Mouse (Mus musculus) adrenal gland, adult 18-20 months (tissue): ENCODE results near the gene U2af1l4. TPM values are rescaled to one million over a fixed set of nuclear protein-coding genes. Genes with fewer than 3 reads are reported as not detected.

ENCODE experiments used
- DNase-seq, 2 experiments: peaks; one replicate each; pipeline ENCODE4 v3.0.0; 2021 to 2022; ENCODE audit warnings: low spot score in 2 of 2
- total RNA-seq, 2 experiments: library from RNA; stranded (reverse); gene quantifications; 1 replicate in 1 of 2; 2 replicates in 1 of 2; pipeline ENCODE4 v1.2.3; 2021

Gene U2af1l4
- total RNA-seq, 2 experiments from 2014 or later: 67.1 to 67.4 TPM

DNA sequence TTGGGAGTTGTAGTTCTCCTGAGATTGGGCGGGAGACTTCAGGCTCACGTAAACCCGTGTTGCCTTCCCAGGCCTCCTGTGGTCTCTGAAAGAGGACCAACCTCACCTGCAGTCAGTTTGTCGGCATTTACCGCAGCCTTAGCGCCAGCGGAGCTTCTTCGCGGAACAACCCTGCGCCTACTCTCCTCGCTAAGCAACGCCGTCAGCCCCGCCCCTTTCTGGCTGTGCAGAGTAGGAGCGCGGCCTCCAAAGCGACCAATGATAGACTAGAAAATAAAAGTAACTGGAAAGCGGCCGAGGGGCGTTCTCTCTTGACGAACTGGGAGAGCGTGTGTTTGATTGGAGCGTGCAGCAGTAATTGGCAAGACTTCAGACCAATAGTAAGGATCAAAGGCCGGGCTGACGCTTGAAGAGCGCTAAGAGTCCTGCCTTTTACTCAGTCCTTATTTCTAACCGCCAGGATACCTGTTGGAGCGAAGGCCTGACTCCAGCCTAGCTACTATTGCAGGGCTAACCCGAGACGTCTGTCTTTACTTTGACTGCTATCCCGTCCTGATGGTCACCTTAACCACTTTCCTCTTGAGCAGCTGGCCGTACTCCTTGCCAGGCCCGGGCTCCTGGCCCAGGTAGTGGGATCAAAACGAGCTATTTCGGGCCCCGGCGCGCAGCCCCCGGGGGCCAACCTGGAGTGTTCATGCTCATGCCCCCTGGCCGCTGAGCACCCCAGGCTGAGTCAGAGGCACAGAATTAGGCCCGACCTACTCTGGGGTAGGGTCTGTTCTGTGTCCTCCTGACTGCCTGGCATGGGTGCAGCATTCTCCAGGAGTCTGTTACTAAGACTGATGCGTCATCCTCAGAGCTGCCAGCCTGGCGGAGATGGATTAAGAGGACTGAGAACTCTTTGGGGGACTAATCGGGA is 10.7 kb upstream of the U2af1l4 start, which contains the start of the genes Hspb6 and Proser3:
TSS of gene Hspb6 (plus strand) at position 77 of the 919 bp plus-strand sequence.
TSS of gene Proser3 (minus strand) at position 198 of the 919 bp plus-strand sequence.
- peak; percentile 86 to 87 for DNase-seq

DNA sequence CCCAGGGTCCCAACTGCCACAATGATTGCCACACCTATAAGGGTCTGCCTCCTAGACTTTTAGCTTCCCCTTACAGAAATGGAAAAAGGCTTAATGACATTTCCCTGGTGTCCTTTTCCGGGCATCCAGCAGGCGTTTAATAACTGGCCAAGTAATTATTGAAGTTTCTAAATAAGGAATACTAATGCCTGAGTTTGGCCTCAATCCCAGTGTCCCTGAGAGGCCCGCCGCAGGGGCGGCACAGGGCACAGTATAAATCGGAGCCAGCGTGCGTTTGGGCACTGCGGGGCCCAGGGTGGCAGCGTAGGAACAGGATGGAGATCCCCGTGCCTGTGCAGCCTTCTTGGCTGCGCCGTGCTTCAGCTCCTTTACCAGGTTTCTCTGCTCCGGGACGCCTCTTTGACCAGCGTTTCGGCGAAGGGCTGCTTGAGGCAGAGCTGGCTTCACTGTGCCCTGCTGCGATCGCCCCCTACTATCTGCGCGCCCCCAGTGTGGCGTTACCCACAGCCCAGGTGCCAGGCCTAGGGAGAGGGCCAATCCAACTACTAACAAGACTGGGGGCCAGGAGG is 10.0 kb upstream of the U2af1l4 start:
- DNase-seq: peak; percentile 67 to 70

DNA sequence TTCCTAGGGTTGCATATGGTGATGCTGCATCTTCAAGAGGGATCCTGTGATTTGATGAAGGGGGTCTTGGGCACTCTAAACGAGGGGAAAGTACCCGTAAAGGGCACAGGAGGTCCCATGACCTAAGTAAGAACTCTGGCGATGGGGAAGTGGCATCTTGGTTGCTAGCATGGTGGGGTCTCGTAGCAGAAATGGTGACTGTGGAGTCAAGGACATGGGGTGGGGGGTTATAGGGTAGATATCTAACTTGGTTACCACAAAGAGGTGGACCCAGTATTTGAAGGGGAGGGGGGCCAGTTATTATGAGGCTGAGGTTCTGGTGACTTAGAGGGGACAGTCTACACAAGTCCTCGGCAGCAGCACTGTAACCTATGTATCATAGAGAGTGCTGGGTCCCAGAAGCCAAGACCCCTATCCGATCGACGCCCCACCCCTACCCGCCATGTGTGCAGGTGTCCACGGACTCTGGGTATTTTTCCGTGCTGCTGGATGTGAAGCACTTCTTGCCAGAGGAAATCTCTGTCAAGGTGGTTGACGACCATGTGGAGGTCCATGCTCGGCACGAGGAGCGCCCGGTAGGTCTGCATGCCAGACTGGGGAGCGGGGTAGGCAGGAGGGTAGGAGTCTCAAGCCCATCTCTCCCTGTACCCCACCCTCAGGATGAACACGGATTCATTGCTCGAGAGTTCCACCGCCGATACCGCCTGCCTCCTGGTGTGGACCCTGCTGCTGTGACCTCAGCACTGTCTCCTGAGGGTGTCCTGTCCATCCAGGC is 9.1 kb upstream of the U2af1l4 start:
- no peak for DNase-seq

DNA sequence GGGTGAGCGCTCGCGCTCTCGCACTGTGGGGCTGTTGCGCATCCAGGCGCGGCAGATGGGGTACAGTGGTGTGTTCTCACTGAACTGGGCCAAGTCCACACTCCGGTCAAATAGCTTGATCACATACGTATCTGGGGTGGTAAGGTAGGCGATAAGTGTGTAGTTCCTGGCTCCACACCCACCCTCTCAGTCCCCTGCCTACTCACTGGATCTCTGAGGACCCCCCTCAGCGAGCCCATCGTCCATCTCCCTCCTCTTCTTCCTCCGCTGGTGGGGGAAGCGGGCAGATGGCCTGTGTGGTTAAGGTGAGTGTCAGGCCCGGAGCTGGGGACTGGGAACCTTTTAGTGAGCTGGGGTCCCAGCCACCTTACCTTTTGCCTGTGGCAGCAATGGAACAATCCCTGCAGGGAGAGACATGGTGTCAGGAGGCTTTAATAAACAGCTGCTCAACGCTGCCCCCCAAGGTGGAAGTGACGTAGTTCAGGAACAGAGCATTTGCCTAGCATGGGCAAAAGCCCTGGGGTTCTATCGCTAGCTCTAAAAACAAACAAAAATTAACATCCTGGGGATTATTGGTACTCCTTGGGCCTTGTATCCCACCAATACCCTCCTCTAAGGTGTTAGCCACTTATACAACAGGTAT is 6.1 kb upstream of the U2af1l4 start:
- DNase-seq: no peak

DNA sequence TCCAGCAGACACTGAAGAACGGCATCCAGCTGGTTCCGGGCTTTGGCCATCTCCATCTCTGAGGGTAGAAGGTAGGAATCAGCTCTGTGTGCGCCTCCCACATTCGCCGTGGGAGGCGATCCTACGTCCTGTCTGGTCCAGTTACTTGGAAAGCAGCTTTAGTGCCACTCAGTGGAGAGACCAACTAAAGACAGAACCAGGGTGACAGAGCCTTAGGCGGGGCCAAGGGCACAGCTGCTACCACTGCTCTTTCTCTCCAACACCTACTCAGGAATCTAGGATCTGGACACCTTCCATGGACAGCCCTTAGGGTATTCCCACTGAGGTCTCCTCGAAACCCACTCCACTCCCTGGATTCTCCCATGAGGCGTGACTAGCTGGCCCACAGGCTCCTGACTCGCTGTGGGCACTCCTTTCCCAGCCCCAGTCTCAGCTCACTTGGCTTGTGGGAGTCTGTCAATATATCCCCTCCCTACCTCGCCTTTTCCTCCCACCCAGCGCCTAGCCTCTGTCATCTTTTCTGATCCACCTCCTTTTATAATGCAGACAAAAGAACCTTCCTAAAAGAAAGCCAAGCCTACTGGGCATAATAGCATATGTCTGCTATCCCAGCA is 5.1 kb upstream of the U2af1l4 start:
- no peak for DNase-seq

DNA sequence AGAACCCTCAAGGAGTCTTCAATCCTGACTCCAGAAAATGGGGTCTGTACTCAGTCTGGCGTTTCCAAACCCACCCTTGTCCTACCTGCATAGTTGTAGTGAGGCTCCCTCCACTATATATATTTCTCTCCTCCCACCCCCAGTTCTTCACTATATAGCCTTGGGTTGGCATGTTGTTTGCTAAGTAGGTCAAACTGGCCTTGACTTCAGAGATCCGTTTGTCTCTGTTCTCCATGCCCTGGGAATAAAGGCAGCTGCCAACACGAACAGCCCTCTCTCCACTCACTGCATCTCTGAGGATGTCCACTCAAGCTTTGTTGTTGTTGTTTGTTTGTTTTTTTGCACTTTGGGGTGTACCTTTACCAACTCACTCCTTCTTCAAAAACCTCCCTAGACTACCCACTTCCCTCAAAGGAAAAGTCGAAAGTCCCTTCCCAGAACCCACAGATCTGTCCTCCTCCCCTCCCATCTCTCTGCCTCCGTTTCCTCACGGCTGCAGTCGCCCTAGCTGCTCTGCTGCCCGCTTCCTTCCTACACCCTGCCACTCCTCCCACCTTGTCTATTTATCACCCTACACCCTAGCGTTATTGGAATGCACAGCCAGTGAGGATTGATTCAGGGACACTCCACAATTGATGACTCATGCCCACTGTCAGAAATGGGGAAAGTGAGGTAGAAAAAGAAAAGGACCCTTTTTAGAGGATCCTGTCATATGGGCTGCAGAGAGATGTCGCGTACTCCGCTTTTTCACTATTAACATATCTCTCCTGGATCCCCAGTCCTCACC is 4.3 kb upstream of the U2af1l4 start:
- DNase-seq: no peak

DNA sequence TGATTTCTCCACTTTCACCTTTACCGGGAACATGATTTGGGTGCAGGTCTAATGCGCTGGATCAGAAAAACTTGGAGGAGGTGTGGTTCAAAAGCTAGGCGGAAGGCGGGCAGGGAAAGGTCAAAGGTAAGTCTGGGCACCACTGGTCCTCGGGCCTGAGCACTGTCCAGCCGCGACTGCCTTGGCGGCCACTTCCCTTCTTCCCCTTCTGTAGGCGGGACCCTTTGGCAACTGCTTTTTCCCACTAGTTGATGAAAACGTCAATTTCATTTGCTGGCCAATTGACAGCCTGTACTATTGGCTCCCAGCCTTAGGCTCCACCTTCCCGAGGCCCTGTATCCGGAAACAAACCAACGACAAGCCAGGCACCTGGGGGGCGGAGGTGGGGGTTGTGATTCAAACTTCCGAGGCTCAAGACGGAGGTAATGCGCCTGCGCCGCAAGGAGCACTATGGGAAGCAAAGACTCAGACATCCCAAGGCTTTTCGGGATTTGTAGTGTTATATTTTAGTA is 3.6 kb upstream of the U2af1l4 start, which contains the start of gene Lin37:
TSS of gene Lin37 (minus strand) at position 396 of the 512 bp plus-strand sequence.
- DNase-seq: peak; percentile 79 to 84

DNA sequence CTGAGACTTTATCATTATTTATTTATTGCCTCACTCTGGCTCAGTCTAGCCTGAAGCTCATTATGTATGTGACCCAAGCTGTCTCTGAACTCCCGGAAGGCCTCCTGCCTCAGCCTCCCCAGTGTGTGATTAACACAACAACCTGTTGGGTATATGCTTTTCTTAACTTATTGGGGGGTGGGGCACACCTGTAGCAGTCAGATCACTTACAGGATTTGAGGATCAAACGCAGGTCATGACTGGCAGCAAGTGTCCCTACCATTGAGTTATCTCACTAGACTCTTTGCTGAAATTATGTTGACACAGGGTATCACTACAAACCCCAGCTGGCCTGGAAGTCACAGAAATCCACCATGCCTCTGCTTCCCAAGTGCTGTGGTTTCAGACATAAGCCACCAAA is 2.8 kb upstream of the U2af1l4 start:
- no peak for DNase-seq

DNA sequence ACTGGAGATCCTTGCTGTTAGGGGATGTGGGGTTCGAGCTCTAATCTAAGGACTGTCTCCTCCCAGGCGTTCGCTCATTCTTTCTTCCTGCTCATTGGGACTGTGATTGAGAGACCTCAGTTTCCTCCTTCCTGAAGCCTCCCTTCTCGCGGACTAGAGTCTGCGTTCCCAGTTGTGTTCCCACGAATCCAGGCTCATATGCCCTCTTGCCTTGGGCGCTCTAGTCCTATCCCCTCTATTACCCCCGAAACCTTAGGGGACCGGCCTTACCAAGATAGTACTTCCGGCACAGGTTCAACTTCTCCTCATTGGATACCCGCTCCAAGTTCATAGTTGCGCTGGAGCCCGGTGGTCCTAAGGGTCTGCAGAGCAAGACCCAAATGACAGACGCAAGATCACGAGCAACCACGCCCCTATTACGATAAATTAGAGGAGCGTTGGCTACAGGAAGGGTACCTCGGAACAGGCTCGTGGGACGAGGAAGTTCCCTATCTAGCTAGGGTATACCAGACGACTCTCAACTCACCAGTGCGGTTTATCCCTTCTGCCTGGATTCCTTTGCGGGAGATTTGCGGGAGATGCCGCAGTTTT is 480 bp upstream of the U2af1l4 start:
- peak in 1 of 2 experiments; percentile 42 for DNase-seq

DNA sequence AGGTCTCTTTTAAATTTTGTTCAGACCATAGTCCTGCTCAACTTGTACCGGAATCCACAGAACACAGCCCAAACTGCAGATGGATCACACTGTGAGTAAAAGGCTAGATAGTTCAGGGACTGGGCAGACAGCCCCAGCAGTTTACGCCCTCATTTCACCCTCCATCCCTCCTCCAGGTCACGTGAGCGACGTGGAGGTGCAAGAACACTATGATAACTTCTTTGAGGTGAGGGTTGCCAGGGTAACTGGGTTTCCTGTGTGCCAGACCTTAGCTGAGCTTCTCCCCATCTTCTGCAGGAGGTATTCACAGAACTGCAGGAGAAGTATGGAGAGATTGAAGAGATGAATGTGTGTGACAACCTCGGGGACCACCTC is 792 bp downstream of the U2af1l4 start:
- DNase-seq: no peak

DNA sequence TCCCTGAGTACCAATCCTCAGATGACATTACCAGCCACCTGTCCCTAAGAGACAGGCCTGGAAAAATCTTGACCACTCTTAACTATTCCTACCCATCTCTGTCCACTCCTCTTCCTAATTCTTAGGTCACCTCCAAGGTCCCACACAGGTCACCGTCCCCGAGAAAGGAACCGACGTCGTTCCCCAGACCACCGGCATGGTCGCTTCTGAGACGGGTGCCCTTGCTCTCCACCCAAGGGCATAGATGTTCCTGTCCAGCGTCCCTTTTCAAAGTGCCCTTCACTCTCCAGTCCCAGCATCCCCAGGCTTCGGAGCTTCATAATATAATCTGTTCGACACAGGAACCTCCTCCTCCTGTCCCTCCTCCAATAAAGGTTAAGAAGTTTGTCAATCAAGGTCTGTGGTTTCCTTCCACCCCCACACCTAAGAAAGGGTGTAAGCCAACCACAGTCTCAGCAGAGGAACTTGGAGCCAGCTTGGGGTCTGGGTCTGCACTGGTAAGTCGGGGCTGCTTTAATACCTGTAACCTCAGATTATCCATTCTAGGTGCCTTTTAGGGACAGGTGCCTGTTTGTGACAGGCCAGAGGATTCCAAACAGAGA is 2.0 kb downstream of the U2af1l4 start, which contains the start of gene Igflr1:
TSS of gene Igflr1 (plus strand) at position 458 of the 602 bp plus-strand sequence.
- DNase-seq: no peak

DNA sequence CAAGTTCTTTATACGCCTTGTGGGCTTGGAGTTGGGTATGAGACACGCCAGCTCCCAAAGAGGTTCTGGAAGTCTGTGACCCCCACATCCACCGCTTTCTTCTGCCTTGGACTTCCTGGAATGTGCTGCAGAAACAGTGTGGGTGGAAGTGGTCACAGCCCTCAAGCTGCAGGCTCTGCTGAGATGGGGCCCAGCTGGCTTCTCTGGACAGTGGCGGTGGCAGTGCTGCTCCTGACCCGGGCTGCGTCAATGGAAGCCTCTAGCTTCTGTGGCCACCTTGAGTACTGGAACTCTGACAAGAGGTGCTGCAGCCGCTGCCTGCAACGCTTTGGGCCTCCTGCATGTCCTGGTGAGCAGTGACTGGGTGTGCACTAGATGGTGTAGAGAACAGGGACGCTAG is 2.9 kb downstream of the U2af1l4 start:
- no peak for DNase-seq

DNA sequence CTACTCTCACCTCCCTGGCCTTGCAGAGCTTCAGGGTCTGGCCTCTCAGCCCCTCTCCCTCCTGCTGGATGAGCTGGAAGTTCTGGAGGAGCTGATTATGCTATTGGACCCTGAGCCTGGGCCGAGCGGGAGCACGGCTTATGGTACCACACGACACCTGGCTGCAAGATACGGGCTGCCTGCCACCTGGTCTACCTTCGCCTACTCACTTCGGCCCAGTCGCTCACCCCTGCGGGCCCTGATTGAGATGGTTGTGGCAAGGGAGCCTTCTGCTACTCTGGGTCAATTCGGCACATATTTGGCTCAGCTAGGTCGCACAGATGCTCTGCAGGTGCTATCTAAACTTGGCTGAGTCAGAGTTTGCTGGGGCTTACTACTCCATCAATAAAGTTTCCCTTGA is 4.5 kb downstream of the U2af1l4 start:
- DNase-seq: no peak

DNA sequence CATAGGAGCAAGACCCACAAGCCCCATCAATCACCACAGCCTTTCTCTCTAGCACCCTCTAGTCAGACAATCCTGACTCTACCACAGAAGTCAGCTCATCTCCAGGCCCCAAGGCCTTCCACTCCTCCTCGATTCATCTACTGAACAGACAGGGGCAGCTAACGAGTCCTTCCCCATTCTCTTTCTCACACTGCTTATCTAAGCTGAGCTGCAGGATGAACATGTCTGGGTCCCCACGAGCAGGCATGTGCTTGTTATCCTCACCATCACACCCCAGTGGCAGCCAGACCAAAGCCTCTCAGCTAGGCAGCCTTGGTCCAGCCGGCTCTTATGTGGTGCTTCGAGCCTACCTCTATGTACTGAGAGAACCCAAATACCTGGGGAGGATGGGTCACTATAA is 9.3 kb downstream of the U2af1l4 start:
- no peak for DNase-seq

DNA sequence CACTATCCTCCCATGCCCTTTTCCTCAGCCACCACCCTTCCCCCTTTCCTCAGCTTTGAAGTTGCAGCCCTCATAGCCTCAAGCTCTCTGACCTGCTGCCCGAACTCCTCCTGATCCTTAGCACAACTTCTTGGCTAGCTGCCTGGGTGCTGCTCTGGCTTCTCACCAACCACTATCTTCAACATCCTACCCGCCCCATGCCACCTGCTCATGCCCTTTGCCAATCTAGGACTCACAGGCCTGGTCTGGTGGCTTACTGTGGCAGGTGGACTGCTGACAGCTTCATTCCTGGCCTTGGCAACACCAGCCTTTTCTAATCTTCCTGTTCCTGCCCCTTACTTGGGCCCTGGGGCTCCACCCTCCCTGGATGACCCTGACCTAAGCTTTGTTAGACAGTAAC is 9.9 kb downstream of the U2af1l4 start:
- DNase-seq: peak in 1 of 2 experiments; percentile 28

DNA sequence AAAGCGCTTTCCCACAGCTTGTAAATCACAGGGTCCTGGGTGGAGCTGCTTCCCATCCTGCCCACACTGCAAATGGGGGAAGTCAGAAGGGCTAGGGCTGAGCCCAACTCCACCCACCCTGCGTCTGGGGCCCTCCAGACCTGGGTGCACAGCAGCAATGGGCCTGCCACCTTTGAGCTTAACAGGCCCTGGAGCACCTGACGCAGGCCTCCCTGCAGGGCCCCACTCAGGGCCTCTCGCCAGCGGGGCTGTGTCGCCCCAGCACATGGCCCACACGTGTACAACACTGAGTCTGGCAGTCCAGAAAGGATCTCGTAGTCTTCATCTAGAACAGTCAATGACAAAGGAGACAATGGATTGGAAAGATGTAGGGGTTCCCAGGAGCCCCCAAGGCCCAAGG is 16.8 kb downstream of the U2af1l4 start:
- no peak for DNase-seq

DNA sequence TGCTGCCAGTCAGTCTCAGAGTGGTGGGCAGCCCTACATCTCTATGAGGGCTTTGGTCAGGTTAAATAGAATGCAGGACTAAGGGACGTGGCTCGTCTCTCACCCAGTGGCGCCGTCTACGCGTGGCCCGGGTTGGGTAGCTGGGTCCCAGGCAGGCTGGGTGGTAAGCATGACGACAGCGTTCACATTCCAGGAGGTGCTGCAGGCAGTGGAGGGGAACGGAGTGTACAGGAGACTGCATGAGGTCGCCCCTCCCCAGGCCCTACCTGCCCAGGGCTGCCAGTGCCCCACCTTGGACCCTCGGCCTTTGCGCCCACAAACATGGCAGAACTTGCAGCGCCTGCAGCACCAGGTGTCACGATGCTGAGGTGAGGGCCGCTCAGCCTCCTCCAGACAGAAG is 18.4 kb downstream of the U2af1l4 start:
- no peak for DNase-seq

DNA sequence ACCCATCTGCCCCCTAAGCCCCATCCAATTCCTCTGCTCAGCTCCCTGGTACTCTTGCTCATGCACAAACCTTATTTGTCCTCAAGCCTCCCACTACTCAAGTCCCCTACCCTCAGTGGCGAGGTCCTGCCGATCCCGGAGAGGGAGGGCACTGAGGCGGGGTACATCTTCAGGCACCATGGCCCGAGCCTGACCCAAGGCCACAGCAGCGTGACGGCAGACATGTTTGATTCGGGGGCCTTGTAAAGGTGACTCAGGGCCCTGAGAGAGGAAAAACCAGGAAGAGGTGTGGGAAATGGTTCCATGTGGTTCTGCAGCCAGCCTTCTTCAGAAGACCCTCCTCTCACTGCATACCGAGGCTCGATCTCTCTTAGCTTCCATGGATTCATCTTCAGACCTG is 21.2 kb downstream of the U2af1l4 start:
- peak in 1 of 2 experiments; percentile 5 for DNase-seq

DNA sequence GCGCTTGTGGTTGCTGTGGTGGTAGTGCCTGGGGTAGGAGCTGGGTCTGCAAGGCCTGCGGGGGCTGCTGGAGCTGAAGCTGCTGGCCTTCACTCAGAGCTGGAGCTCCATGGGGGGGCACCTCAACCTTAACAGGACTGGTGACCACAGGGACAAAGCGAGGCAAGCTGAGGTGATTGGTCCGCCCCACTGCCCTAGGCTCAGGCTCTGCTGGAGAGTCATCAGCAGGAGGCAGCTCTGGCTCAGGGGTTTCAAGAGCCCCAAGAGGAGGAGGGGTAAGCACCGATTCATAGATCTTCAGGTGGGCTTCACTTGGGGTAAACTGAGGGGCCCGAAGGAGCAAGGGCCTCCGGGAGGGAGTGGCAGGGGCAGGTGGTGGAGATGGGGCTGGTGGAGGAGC is 22.1 kb downstream of the U2af1l4 start:
- DNase-seq: peak in 1 of 2 experiments; percentile 7
